Mouse (Mus musculus): ENCODE data around the gene Etfdh.

Gene Etfdh

GRCm38 (mm10) chr3:79629416-79629730, at the start of gene Etfdh:
TSS of gene Etfdh (minus strand) at chr3:79629500.
- peak; percentile 86 to 92 for DNase-seq

- DNase-seq = no peak
Measured at GRCm38 (mm10) chr3:79676411-79676810, 47.1 kb upstream of the Etfdh start.

GRCm38 (mm10) chr3:79674641-79675040, 45.3 kb upstream of the Etfdh start:
- DNase-seq = no peak

DNA sequence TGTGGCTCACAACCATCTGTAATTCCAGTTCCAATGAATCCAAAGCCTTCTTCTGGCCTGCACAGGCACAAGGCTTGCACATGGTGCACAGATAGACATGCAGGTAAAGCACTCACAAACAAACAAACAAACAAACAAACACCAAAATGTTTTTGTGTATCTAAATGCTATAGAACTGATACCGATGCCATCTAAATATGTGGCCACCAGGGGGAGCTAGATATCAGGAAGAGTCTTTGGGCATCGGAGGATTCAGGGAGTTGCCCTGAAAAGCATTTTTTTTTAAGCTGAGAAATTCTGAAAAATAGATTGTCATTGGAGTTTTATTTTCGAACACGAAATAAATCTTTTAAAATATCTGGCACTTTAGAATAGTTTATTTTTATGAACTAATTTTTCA, 43.8 kb upstream of the Etfdh start:
- peak; percentile 47 to 84 for DNase-seq

GRCm38 (mm10) chr3:79672188-79672587, 42.9 kb upstream of the Etfdh start:
- no peak for DNase-seq

DNA sequence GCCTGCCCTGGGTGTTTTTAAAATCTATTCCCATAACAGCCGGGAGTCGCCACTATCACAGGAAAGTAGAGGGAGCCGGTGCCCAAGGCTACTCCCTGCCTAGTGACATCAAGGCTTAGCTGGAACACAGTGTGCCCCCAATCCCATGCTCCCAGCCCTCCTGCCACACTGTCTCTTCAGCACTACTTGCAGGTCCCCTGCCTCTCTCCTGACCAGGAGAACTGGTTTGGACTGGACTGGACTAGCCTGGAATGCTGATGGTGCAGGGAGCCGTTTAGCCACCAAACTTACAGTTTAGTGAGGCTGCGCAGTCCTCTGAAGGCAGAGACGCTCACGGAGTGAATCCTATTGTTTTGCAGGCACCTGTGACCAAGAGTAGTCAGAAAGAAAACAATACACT, 41.3 kb upstream of the Etfdh start:
- DNase-seq = no peak

DNA sequence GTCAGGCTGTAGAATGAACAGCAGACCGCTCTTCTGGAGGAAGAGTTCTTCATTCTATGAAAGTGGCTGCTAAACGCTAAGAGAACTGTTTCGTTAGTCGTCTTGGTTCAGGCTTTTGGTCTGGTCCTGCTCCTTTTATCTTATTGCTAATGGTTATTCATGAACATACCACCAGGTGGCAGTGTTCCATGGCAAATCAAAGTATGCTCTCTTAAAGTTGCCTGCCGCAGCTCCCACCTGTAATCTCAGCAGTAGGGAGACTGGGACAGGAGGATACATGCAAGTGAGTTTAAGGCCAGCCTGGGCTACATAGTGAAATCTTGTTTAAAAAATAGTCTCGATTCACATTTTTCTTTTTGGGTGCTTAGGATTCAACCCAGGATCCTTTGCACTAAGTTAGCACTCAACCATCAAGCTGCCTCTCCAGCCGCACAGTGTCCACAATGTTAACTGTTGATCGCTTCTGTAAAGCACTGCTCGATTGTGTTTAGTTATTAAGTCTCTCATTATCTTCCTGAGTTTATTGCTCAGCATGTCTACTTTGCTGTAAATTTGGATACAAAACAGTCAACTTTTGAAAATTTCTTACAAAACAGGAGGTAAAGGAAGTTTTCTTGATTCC, 35.6 kb upstream of the Etfdh start:
- DNase-seq = peak; percentile 17 to 66

DNA sequence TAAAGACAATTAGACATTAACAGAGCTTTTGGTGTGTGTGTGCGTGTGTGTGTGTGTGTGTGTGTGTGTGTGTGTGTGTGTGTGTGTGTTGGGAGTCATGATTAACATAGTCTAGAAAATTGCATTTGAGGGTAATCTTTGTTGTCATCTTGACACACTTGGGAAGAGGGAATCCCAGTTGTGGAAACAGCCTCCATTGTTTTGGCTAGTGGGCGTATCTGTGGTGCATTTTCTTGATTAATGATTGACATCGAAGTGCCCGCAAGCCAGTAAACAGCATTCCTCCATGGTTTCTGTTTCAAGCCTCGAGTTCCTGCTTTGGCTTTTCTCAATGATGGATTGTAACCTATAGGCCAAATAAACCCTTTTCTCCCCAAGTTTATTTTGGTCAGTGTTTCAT, 27.4 kb upstream of the Etfdh start:
- no peak for DNase-seq

- DNase-seq = no peak
Measured at GRCm38 (mm10) chr3:79652129-79652528, 22.8 kb upstream of the Etfdh start.

GRCm38 (mm10) chr3:79628561-79629415, 512 bp downstream of the Etfdh start, which contains the start of gene 4930579G24Rik:
TSS of gene 4930579G24Rik (plus strand) at chr3:79629079.
- peak; percentile 95 to 96 for DNase-seq

GRCm38 (mm10) chr3:79628182-79628560, 1.1 kb downstream of the Etfdh start:
- DNase-seq = no peak

GRCm38 (mm10) chr3:79627484-79628181, 1.7 kb downstream of the Etfdh start:
- no peak for DNase-seq

DNA sequence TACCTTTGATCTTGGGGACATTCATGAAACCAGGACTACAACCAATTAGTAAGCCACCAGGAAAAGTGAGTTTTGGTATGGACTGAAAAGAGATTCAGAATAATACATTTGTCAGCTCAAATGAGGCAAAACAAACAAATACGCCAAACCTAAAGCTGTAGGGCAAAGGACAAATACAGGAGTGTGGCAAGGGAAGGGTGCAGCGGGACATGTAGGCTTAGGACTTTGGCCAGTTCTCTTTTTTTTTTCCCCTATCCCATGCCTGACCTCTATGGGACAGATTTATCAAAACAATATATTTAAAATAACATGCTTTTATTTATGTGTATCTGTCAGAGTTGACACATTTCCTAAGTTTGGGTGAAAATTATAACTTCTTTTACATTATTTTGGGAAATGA, 19.4 kb downstream of the Etfdh start:
- DNase-seq = no peak

- DNase-seq = no peak
Measured at GRCm38 (mm10) chr3:79595468-79595867, 33.8 kb downstream of the Etfdh start.

- no peak for DNase-seq
Measured at GRCm38 (mm10) chr3:79591793-79592471, 37.4 kb downstream of the Etfdh start.

DNA sequence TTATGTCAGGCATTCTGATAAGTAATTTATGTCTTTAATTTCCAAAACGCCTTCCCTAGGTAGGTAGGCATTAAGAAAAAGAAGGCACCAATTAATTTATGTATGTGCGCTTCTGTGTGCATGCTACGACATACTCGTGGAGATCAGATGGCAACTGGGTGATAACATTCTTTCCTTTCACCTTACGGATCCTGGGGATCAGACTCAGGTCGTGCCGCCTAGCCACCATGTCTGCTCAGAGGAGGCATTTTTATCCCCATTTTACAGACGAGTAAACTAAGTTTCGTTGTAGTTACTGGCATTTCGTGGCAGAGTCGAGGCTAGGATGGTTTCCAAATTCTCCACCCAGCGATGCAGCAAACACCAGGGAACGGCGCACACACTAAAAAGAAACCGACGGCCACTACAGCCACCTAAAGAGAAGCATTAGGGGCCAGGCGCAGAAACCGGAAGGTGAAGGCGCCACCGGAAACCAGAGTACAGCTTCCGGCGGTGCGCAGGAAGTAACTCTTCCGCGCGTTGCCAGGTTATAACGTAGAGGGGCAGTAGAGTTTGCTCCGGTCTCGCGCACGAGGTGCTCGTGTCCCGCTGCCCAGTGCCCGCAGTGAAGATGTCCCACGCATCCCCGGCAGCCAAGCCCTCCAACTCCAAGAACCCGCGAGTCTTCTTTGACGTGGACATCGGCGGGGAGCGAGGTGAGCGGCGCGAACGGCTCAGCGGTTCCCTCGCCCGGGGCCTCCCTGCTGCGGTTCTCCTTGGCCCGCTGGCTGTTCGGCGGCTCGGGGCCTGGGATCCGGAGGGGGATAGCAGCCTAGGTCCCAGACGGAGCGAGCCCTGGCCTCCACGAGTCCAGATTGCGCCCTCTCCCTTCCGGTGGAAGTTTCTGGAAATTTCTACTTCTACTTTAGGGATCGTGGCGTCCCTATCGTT, 38.2 kb downstream of the Etfdh start, which contains the start of gene Ppid:
Gene Ppid, plus strand, starts transcription at position 480 of the 930 bp plus-strand sequence.
- peak; percentile 80 to 87 for DNase-seq

DNA sequence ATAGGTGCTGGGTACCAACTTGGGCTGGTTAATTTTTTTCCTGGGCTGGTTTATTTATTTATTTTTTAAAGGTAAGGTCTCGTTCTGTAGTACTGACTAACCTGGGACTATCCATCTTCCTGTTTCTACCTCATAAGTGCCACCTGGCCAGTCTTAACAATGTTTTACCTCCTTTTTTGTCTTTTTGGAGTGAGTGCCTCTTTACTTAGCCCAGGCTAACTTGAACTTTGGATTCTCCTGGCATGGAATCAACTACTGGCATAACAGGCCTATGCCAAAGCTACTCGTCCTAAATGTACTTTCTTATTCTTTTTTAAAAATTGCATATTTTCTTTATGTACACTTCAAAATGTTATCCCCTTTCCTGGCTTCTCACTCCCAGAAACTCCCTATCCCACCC, 39.6 kb downstream of the Etfdh start:
- DNase-seq = no peak

DNA sequence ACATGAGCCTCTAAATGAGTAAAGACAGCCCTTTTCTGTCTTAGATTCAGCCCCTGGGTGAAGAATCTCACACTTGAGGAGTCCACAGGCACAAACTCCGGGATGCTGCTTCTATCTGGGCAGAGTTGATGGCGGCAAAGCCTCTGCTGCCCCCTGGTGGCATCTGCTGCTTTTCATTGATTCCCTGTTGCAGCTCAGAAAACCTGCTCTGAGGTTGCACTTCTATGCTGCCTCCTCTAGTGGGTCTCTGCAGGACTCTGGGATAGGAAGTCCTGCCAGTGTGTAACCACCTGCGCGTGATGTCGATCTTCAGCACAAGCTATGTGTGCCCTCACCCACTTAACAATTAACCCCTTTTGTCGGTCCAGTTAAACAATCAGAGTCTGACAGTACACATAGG, 42.5 kb downstream of the Etfdh start:
- DNase-seq = peak; percentile 94 to 95

GRCm38 (mm10) chr3:79579891-79580575, 49.3 kb downstream of the Etfdh start:
- no peak for DNase-seq

DNA sequence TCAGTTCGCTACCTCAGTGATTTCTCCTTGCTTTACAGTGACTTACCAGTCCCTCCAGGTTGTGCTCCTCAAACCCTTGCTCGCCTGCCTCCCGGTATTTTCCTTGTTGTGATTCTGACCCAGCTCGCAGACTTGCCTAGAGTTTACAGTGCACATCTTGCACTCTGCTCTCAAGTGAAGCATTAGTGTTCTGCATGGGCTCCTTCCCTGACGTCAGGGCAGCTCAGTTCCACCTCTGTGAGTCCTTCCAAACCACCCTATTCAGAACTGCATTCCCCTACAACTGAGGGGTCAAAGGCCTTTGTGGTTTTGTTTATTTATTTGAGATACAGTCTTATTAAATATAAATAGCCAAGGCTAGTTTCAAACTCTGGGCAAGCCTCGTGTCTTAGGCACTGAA, 51.1 kb downstream of the Etfdh start:
- no peak for DNase-seq

- DNase-seq = no peak
Measured at GRCm38 (mm10) chr3:79577606-79578005, 51.7 kb downstream of the Etfdh start.
